8 mouse cellular contexts compared by ENCODE assay signal in the genomic region with DNA sequence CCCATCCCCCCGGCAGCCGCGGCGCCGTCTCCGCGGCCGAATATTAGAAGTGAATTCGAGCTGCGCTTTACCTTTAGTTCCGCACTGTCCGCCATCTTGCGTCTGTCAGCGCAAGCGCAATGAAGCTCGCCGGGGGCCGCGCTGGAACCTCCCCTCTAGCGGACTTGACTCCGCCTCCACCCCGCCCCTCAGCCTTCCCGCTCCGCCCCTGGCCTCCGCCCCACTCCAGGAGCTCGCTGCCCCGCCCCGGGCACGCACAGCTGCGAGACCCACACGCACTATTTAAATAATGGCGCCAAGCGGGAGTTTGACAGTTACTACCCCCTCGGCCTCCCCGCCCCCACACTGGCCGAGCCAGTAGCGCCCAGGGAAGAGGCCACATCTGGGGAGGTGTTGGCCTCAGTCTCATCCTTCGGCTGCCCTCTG. TPM values are rescaled to one million over a fixed set of nuclear protein-coding genes. Genes with fewer than 3 reads are reported as not detected.
DNase-seq lines count a peak whose midpoint lies in the region; ATAC-seq lines count a peak whose summit lies in the region.

No protein-coding gene starts in this region.

- WGBS in forebrain, embryonic 14.5 days = under 1% methylated on average over 35 of the region's 38 CpGs
- WGBS in neural tube, embryonic 15.5 days = under 1% methylated on average over 38 of the region's 38 CpGs

- peak overlapping the region; percentile 96 for H3K27ac ChIP-seq in forebrain, embryonic 14.5 days (ENCODE audit: low read depth, low read length)
- H3K27ac ChIP-seq in neural tube, embryonic 15.5 days (replicated peaks) = peak overlapping the region; percentile 96

- H3K4me1 ChIP-seq in forebrain, embryonic 14.5 days (ENCODE audit: control insufficient read depth, insufficient read depth, low read length) = peaks cover 9% of the 10 kb centered on the region; the same call in 1 of the 2 replicates
- peaks cover 27% of the 10 kb centered on the region for H3K4me1 ChIP-seq in neural tube, embryonic 15.5 days

- DNase-seq in ES-CJ7 (ENCODE audit: low read depth, low spot score) = peak; percentile 97
- DNase-seq in cerebellum, adult 11 months = peak; percentile 96
- peak; percentile 98 for DNase-seq in forebrain, embryonic 14.5 days (ENCODE audit: low spot score)
- peak; percentile 98 to 99 for DNase-seq in heart, postnatal 14 days
- DNase-seq in layer of hippocampus, adult 11-12 months (ENCODE audit: low spot score) = peak; percentile 97
- DNase-seq in lung, adult 18-20 months = peak; percentile 95 to 97
- DNase-seq in testis, postnatal 14 days (ENCODE audit: low spot score) = peak; percentile 99

- no peaks in the 10 kb centered on the region for H3K27me3 ChIP-seq in forebrain, embryonic 14.5 days (replicated peaks; ENCODE audit: control insufficient read depth, insufficient read depth, low read length)
- no peaks in the 10 kb centered on the region for H3K27me3 ChIP-seq in neural tube, embryonic 15.5 days (replicated peaks)

- H3K4me3 ChIP-seq in forebrain, embryonic 14.5 days (ENCODE audit: low read depth, low read length) = peak overlapping the region; percentile 96
- peak overlapping the region; percentile 75 for H3K4me3 ChIP-seq in neural tube, embryonic 15.5 days (replicated peaks)

- H3K9ac ChIP-seq in forebrain, embryonic 14.5 days (ENCODE audit: low read length) = peak overlapping the region; percentile 87
- peak overlapping the region; percentile 85 for H3K9ac ChIP-seq in neural tube, embryonic 15.5 days (replicated peaks)

- peak; percentile 97 for ATAC-seq in forebrain, embryonic 14.5 days
- peak; percentile 95 for ATAC-seq in neural tube, embryonic 15.5 days (ENCODE audit: low FRiP score)

- intact Hi-C loops in heart, postnatal 14 days (cut with DNase I) = loop anchor here (2.0 to 5.0 kb wide), 2 partner anchors 127 to 144 kb away; no protein-coding TSS in a partner anchor

- H3K9me3 ChIP-seq in forebrain, embryonic 14.5 days (replicated peaks; ENCODE audit: control insufficient read depth, low read length) = no peaks in the 10 kb centered on the region
- H3K9me3 ChIP-seq in neural tube, embryonic 15.5 days (replicated peaks) = peaks cover 3% of the 10 kb centered on the region; the same call in 1 of the 2 replicates

- H3K4me2 ChIP-seq in forebrain, embryonic 14.5 days (ENCODE audit: low read length) = peak overlapping the region; percentile 77
- peak overlapping the region; percentile 90 for H3K4me2 ChIP-seq in neural tube, embryonic 15.5 days

- no peaks in the 10 kb centered on the region for H3K36me3 ChIP-seq in forebrain, embryonic 14.5 days (ENCODE audit: control insufficient read depth, insufficient read depth, low read length)
- H3K36me3 ChIP-seq in neural tube, embryonic 15.5 days = no peaks in the 10 kb centered on the region

RNA-seq across cellular contexts. Expression of gene Pias1, which starts 6.9 kb away (rescaled TPM):
- polyA plus RNA-seq in forebrain, embryonic 14.5 days (2014; fragmentation: Nextera tagmentation; extraction: Ambion mirVana) = 57.2 and 63.7 TPM in 2 replicates
- 10 to 100 TPM; 24.6 to 26.2 TPM for total RNA-seq in heart, postnatal 14 days (2021)
- 51.7 and 56.2 TPM in 2 replicates for polyA plus RNA-seq in neural tube, embryonic 15.5 days (2015; fragmentation: Nextera tagmentation; extraction: Ambion mirVana)

Comparison
In these comparisons a context has a peak if more than half of its experiments do, and no peak if none do; other contexts are left out.
1. Peak in every context shown above with its lines: DNase-seq, ATAC-seq, H3K4me3 ChIP-seq and H3K27ac ChIP-seq.